Mouse (Mus musculus) central nervous system, embryonic 18 days (tissue): ENCODE data around the gene Gm11937. TPM values are rescaled to one million over a fixed set of nuclear protein-coding genes. Genes with fewer than 3 reads are reported as not detected.

ENCODE experiments used
- polyA plus RNA-seq: library from polyadenylated mRNA; depleted of rRNA; stranded (reverse); fragments of >200 nt; gene quantifications from 2 replicates; pipeline ENCODE4 v1.2.3, GENCODE M21; 2012; rRNA removed

Gm11937 gene
- polyA plus RNA-seq, result not detected in 2 replicates

DNA sequence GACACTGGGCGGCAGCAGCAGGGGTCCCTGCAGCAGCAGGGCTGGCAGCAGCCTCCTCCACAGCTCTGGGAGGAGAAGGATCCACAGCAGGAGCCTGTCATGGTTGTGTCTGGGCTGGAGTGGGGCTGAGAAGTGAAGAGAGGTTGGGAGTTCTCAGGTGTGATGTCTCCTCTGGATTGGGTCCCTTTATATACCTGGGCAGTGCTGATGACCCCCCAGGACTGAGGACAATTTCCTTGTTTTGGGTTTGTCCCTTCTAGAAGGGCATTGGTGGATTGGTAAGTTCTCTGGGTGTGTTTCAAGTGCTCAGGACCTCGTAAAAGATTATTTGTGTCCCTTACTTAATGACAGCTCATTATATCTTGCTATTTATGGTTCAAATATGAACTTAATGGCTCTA lies at the start of gene Gm11937:
Gene Gm11937 (minus strand): TSS at position 101 of the 400 bp plus-strand sequence.

DNA sequence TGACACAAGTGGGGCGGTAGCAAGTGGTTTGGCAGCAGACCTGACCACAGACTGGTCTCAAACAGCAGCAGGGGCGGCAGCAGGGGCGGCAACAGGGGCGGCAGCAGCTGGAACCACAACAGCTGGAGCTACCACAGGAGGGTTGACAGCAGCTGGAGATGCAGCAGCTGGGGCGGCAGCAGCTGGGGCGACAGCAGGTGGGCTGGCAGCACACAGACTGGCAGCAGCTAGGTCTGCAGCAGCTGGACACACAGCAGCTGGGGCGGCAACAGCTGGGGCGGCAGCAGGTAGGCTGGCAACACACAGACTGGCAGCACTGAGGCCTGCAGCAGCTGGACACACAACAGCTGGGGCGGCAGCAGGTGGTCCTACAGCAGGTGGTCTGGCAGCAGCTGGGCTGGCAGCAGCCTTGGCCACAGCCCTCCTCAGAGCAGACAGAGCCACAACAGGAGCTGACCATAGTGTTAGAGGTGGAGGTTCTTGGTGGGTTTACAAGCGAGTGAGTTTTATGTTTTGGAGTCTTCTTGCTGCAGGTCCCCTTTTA lies 48.5 kb upstream of the Gm11937 start, which contains the start of gene Gm11563:
Gene Gm11563 (minus strand): TSS at position 494 of the 544 bp plus-strand sequence.

DNA sequence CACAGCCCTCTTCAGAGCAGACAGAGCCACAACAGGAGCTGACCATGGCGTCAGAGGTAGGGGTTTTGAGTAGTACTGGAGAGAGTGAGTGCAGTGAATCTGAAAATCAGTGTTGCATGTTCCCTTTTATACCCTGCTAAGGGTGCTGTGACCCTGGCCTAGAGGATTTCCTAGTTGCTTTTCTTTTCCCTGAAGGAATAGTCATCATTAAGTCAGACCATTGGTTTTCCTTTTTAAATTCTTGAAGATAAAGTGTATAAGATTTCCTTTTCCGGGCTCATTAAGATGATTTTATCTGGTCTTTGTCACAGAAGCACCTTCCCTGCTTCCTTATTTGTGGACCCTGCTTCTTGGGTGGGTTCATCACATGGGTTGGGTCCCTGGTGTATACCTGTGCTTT lies 40.1 kb upstream of the Gm11937 start, which contains the start of gene Gm11555:
Gene Gm11555 (minus strand): TSS at position 101 of the 400 bp plus-strand sequence.

DNA sequence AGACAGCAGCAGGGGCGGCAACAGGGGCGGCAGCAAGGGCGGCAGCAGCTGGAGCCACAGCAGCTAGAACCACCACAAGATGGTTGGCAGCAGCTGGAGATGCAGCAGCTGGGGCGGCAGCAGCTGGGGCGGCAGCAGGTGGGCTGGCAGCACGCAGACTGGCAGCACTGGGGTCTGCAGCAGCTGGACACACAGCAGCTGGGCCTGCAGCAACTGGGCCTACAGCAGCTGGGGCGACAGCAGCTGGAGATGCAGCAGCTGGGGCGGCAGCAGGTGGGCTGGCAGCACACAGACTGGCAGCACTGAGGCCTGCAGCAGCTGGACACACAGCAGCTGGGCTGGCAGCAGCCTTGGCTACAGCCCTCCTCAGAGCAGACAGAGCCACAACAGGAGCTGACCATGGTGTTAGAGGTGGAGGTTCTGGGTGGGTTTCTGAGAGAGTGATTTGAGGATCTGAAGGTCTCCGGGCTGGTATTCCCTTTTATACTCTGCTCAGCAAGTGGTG lies 33.7 kb upstream of the Gm11937 start, which contains the start of gene Krtap4-7:
Gene Krtap4-7 (minus strand): TSS at position 455 of the 505 bp plus-strand sequence.

DNA sequence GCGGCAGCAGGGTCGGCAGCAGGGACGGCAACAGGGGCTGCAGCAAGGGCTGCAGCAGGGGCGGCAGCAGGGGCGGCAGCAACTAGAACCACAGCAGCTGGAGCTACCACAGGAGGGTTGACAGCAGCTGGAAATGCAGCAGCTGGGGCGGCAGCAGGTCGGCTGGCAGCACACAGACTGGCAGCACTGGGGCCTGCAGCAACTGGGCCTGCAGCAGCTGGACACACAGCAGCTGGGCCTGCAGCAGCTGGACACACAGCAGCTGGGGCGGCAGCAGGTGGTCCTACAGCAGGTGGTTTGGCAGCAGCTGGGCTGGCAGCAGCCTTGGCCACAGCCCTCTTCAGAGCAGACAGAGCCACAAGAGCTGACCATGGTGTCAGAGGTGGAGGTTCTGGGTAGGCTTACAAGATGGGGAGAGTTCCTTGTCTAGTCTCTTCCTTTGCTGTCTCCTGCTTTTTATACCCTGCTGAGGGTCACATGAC lies 24.7 kb upstream of the Gm11937 start, which contains the start of gene Krtap4-2:
Gene Krtap4-2 (minus strand): TSS at position 432 of the 482 bp plus-strand sequence.

DNA sequence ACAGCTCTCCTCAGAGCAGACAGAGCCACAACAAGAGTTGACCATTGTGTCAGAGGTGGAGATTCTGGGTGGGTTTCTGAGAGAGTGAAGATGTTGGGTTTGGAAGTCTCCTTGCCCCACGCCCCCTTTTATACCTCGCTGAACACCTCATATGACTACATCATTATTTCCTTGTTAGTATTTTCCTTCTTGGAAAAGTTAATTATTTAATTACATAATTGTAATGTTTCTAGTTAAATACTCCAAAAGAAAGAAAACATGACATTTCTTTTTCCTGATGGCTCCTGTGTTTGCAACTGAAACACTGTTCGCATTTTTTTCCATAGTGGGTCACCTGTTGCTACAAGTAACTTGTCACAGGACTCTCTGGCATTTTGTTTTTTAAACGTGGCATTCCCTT lies 18.1 kb upstream of the Gm11937 start, which contains the start of gene Krtap4-1:
Gene Krtap4-1 (minus strand): TSS at position 101 of the 400 bp plus-strand sequence.

DNA sequence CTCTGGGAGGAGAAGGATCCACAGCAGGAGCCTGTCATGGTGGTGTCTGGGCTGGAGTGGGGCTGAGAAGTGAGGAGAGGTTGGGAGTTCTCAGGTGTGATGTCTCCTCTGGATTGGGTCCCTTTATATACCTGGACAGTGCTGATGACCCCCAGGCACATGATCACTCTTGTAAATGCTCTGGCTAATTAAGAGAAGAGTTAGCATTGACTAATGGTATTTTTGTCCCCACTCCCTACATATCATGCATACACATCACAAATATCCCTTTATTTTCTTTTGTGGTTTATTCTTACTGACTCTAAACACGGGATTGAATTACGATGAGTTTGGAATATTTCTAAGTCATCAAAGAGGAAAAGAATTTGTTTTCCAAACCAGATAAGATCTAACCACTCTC lies 10.3 kb upstream of the Gm11937 start, which contains the start of gene Gm11562:
Gene Gm11562 (minus strand): TSS at position 101 of the 400 bp plus-strand sequence.

DNA sequence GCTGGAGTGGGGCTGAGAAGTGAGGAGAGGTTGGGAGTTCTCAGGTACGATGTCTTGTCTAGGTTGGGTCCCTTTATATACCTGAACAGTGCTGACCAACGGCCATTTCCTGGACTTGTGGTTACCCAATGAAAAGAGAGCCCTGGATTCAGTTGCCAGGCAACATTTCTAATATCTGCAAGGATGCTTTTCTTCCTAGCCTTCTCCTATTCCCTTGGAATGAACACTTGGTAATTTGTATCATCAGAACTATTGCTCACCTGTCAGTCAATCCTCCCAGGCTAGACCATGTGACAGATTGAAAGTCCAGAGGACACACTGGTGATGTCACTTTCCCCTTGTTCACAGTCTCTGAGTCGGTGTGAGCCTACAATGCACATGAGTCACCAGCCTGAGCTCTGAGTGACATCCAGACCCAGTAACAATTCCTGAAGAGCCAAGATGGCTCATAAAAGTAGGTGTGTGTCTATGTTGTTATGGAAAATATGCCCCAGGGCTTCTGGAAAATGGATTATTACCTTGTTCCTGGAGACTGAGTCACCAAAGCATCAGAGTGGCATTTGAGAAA lies 4.9 kb upstream of the Gm11937 start, which contains the start of gene Krtap2-4:
Gene Krtap2-4 (minus strand): TSS at position 51 of the 568 bp plus-strand sequence.

DNA sequence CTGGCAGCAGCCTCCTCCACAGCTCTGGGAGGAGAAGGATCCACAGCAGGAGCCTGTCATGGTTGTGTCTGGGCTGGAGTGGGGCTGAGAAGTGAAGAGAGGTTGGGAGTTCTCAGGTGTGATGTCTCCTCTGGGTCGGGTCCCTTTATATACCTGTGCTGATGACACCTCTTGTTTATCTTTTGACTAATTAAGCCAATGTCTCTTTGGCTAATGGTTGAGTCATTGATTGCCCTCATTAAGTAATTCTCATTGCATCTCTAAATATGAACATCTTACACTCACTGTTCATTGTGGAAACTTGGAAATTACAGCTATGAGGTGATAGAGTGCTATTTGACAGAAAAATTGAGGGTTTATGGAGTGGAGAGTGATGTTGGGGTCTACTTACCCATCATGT lies 6.8 kb downstream of the Gm11937 start, which contains the start of gene Gm11938:
Gene Gm11938 (minus strand): TSS at position 101 of the 400 bp plus-strand sequence.

DNA sequence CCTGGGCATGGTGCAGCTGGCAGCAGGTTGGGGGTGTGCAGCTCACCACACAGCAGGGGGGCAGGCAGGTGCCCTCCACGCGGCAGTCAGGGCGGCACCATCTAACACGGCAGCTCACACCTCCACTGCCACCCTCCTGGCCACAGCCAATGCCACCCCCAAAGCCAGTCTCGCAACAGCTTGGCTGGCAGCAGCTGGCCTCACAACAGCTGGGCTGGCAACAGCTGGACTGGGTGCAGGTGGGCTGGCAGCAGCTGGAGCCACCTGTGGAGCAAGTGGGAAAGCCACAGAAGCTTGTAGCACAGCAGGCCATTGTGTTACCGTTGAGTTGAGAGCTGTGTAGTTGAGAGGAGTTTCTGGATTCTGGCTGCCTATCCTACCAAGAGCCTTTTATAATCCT lies 12.2 kb downstream of the Gm11937 start, which contains the start of gene Krtap9-3:
Gene Krtap9-3 (minus strand): TSS at position 364 of the 400 bp plus-strand sequence.

DNA sequence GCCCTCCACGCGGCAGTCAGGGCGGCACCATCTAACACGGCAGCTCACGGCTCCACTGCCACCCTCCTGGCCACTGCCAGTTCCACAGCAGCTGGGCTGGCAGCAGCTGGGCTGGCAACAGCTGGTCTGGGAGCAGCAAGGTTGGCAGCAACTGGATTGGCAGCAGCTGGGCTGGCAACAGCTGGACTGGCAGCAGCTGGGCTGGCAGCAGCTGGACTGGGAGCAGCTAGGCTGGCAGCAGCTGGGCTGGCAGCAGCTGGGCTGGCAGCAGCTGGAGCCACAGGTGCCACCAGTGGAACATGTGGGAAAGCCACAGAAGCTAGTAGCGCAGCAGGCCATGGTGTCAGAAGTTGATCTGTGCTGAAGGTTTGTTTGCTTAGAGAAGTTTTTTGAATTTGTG lies 19.0 kb downstream of the Gm11937 start, which contains the start of gene Krtap1-3:
Gene Krtap1-3 (minus strand): TSS at position 359 of the 400 bp plus-strand sequence.

DNA sequence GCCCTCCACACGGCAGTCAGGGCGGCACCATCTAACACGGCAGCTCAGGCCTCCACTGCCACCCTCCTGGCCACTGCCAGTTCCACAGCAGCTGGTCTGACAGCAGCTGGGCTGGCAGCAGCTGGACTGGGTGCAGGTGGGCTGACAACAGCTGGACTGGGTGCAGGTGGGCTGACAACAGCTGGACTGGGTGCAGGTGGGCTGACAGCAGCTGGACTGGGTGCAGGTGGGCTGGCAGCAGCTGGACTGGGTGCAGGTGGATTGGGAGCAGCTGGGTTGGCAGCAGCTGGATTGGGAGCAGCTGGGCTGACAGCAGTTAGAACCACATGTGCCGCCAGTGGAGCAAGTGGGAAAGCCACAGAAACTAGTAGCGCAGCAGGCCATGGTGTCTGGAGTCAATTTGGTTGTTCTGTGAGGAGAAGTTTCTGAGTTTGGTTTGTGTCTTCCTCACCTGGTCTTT lies 26.7 kb downstream of the Gm11937 start, which contains the start of gene Krtap1-4:
Gene Krtap1-4 (minus strand): TSS at position 410 of the 460 bp plus-strand sequence.

DNA sequence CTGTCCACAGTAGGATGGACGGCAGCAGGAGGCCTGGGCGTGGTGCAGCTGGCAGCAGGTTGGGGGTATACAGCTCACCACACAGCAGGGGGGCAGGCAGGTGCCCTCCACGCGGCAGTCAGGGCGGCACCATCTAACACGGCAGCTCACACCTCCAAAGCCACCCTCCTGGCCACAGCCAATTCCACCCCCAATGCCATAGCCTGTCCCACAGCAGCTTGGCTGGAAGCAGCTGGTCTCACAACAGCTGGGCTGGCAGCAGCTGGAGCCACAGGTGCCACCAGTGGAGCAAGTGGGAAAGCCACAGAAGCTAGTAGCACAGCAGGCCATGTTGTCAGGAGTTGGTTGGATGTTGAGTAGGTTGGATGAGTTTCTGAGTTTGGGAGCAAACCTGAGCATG lies 29.4 kb downstream of the Gm11937 start, which contains the start of gene Krtap1-5:
Gene Krtap1-5 (minus strand): TSS at position 381 of the 400 bp plus-strand sequence.

DNA sequence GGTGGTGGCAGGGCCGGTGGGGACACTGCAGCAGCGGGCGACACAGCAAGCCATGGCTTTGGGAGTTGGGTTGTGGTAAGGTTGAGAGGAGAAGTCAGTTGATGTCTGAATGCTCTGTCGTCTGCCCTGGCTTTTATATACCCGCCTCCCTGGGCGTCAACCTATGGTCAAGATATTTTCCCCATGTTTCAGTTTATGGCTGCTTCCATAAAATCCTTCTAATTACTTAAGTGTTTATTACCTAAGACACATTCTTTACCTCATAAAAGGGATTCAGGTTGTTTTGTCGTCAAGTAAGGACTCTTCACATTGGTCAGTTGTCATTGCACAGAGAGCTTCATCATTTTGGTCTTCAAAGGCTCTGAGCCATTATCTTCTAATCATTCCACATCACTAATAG lies 43.5 kb downstream of the Gm11937 start, which contains the start of gene Krtap3-1:
Gene Krtap3-1 (minus strand): TSS at position 101 of the 400 bp plus-strand sequence.

Other genes starting within 250 kb of the Gm11937 start
- 0.28 and 0.29 TPM in 2 replicates for gene Krt28, start 235.3 kb downstream of the Gm11937 start, polyA plus RNA-seq
- 12.8 and 13.8 TPM in 2 replicates for gene Krt10, start 220.8 kb downstream of the Gm11937 start, polyA plus RNA-seq
- 0.35 and 0.52 TPM in 2 replicates for gene Krt12, start 187.9 kb downstream of the Gm11937 start, polyA plus RNA-seq
- 0.09 TPM in 1 of 2 replicates, not detected in the other for gene Krt20, start 172.0 kb downstream of the Gm11937 start, polyA plus RNA-seq
- gene Krt23, start 117.1 kb downstream of the Gm11937 start, polyA plus RNA-seq, result 0.06 and 0.16 TPM in 2 replicates
- gene Krt39, start 88.9 kb downstream of the Gm11937 start, polyA plus RNA-seq, result not detected in 2 replicates
- not detected in 2 replicates for gene Krt40, start 67.0 kb downstream of the Gm11937 start, polyA plus RNA-seq
- gene Krtap3-3, start 59.3 kb downstream of the Gm11937 start, polyA plus RNA-seq, result not detected in 2 replicates
- not detected in 2 replicates for gene Krtap3-2, start 53.3 kb downstream of the Gm11937 start, polyA plus RNA-seq
- gene Gm11939, start 50.7 kb downstream of the Gm11937 start, polyA plus RNA-seq, result not detected in 2 replicates
- not detected in 2 replicates for gene Krtap3-1, start 43.6 kb downstream of the Gm11937 start, polyA plus RNA-seq
- not detected in 2 replicates for gene Krtap1-5, start 29.2 kb downstream of the Gm11937 start, polyA plus RNA-seq
- not detected in 2 replicates for gene Krtap1-4, start 26.5 kb downstream of the Gm11937 start, polyA plus RNA-seq
- not detected in 2 replicates for gene Krtap1-3, start 18.9 kb downstream of the Gm11937 start, polyA plus RNA-seq
- gene Krtap9-3, start 12.1 kb downstream of the Gm11937 start, polyA plus RNA-seq, result not detected in 2 replicates
- gene Gm11938, start 6.9 kb downstream of the Gm11937 start, polyA plus RNA-seq, result not detected in 2 replicates
- gene Krtap2-4, start 4.7 kb upstream of the Gm11937 start, polyA plus RNA-seq, result not detected in 2 replicates
- gene Gm11562, start 10.2 kb upstream of the Gm11937 start, polyA plus RNA-seq, result not detected in 2 replicates
- gene Krtap4-1, start 18.0 kb upstream of the Gm11937 start, polyA plus RNA-seq, result not detected in 2 replicates
- not detected in 2 replicates for gene Krtap4-2, start 24.9 kb upstream of the Gm11937 start, polyA plus RNA-seq
- gene Krtap4-7, start 33.9 kb upstream of the Gm11937 start, polyA plus RNA-seq, result not detected in 2 replicates
- not detected in 2 replicates for gene Gm11555, start 40.0 kb upstream of the Gm11937 start, polyA plus RNA-seq
- gene Gm11563, start 48.8 kb upstream of the Gm11937 start, polyA plus RNA-seq, result not detected in 2 replicates
- gene Krtap4-6, start 55.8 kb upstream of the Gm11937 start, polyA plus RNA-seq, result not detected in 2 replicates
- not detected in 2 replicates for gene Gm14190, start 80.6 kb upstream of the Gm11937 start, polyA plus RNA-seq
- gene Gm14180, start 124.1 kb upstream of the Gm11937 start, polyA plus RNA-seq, result not detected in 2 replicates
- gene Gm11595, start 162.7 kb upstream of the Gm11937 start, polyA plus RNA-seq, result not detected in 2 replicates
- gene Krtap4-8, start 170.5 kb upstream of the Gm11937 start, polyA plus RNA-seq, result not detected in 2 replicates
- gene Krtap4-9, start 175.0 kb upstream of the Gm11937 start, polyA plus RNA-seq, result not detected in 2 replicates
- gene Gm11596, start 183.3 kb upstream of the Gm11937 start, polyA plus RNA-seq, result not detected in 2 replicates
- gene Gm11569, start 188.7 kb upstream of the Gm11937 start, polyA plus RNA-seq, result 0.07 TPM in 1 of 2 replicates, not detected in the other
- not detected in 2 replicates for gene Gm11554, start 194.3 kb upstream of the Gm11937 start, polyA plus RNA-seq
- gene Krtap4-13, start 199.7 kb upstream of the Gm11937 start, polyA plus RNA-seq, result not detected in 2 replicates
- not detected in 2 replicates for gene Gm11564, start 205.5 kb upstream of the Gm11937 start, polyA plus RNA-seq
- gene 2300003K06Rik, start 227.9 kb upstream of the Gm11937 start, polyA plus RNA-seq, result not detected in 2 replicates
- gene Krtap4-16, start 241.4 kb upstream of the Gm11937 start, polyA plus RNA-seq, result not detected in 2 replicates
- not detected in 2 replicates for gene Gm11568, start 247.7 kb upstream of the Gm11937 start, polyA plus RNA-seq